Mouse (Mus musculus) hematopoietic multipotent progenitor cell, adult 10-12 weeks (in vitro differentiated cells): Measurements from ENCODE around the gene Olfr1082. TPM values are rescaled to one million over a fixed set of nuclear protein-coding genes. Genes with fewer than 3 reads are reported as not detected.

Experiments used
- polyA plus RNA-seq: library from polyadenylated mRNA; stranded (reverse); fragments of >175 nt; gene quantifications from 2 replicates; pipeline ENCODE4 v1.2.3, GENCODE M21; 2012; ENCODE audit warnings: low replicate concordance

Olfr1082 gene
- 0.13 TPM in 1 of 2 replicates, not detected in the other for polyA plus RNA-seq

DNA sequence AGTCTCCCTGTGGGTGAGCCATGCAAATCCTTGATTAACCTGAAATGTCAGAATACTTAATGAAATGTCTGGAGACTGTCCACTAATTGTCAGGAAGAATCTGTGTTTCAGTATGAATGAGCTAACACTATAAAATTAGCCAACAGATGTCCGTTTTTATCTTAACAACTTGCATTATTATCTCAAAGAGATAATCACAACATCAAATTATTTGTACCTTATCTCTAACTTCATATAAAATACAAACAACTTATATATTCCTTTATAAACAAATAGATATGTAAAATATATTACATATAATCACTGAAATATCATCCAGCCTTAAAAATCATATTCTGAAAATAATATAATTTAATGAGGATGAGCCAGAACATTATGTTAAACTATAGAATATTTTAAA, at the start of gene Olfr1082:
Olfr1082 (minus strand) TSS at position 101 of the 400 bp plus-strand sequence.

DNA sequence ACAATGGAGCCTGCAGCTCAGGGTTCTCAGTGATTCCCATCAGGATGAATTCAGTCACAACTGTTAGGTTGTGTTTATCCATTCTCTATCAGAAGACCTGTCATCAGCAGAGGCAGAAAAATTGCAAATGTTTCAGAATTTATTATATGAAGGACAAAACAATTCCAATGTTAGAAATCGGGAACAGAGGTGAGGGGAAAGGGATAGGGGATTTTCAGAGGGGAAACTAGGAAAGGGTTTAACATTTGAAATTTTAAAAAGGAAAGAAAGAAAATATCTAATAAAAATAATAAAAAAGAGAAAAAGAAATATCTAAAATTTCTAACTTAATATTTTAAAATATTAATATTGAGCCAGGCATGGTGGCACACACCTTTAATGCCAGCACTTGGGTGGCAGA, 40.9 kb upstream of the Olfr1082 start, which contains the start of gene Olfr1084:
Olfr1084 (minus strand) TSS at position 101 of the 400 bp plus-strand sequence.

DNA sequence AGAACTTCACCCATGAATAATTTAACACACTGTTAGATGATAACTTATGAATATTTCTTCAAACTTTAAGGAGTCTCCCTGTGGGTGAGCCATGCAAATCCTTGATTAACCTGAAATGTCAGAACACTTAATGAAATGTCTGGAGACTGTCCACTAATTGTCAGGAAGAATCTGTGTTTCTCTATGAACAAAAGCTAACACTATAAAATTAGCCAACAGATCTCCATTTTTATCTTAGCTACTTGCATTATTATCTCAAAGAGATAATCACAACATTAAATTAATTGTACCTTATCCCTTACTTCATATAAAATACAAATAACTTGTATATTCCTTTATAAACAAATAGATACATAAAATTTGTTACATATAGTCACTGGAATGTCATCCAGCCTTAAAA, 40.6 kb downstream of the Olfr1082 start, which contains the start of gene Olfr1080:
Olfr1080 (minus strand) TSS at position 101 of the 400 bp plus-strand sequence.

Other genes starting within 250 kb of the Olfr1082 start
- not detected in 2 replicates for gene Olfr1055, start 248.7 kb downstream of the Olfr1082 start, polyA plus RNA-seq
- not detected in 2 replicates for gene Olfr1056, start 236.5 kb downstream of the Olfr1082 start, polyA plus RNA-seq
- gene Olfr1057, start 220.6 kb downstream of the Olfr1082 start, polyA plus RNA-seq = not detected in 2 replicates
- gene Olfr1058, start 210.4 kb downstream of the Olfr1082 start, polyA plus RNA-seq = not detected in 2 replicates
- gene Olfr1061, start 184.9 kb downstream of the Olfr1082 start, polyA plus RNA-seq = not detected in 2 replicates
- not detected in 2 replicates for gene Olfr1062, start 172.2 kb downstream of the Olfr1082 start, polyA plus RNA-seq
- not detected in 2 replicates for gene Olfr1065, start 148.4 kb downstream of the Olfr1082 start, polyA plus RNA-seq
- not detected in 2 replicates for gene Olfr1066, start 142.7 kb downstream of the Olfr1082 start, polyA plus RNA-seq
- gene Olfr228, start 111.6 kb downstream of the Olfr1082 start, polyA plus RNA-seq = not detected in 2 replicates
- not detected in 2 replicates for gene Olfr1076, start 90.5 kb downstream of the Olfr1082 start, polyA plus RNA-seq
- not detected in 2 replicates for gene Olfr1079, start 56.5 kb downstream of the Olfr1082 start, polyA plus RNA-seq
- gene Olfr1080, start 40.7 kb downstream of the Olfr1082 start, polyA plus RNA-seq = not detected in 2 replicates
- not detected in 2 replicates for gene Olfr1084, start 40.8 kb upstream of the Olfr1082 start, polyA plus RNA-seq
- not detected in 2 replicates for gene Olfr1085, start 63.1 kb upstream of the Olfr1082 start, polyA plus RNA-seq
- gene Olfr1086, start 81.1 kb upstream of the Olfr1082 start, polyA plus RNA-seq = not detected in 2 replicates
- gene Olfr1087, start 99.4 kb upstream of the Olfr1082 start, polyA plus RNA-seq = 0.20 TPM in 1 of 2 replicates, not detected in the other
- gene Olfr1089, start 134.7 kb upstream of the Olfr1082 start, polyA plus RNA-seq = not detected in 2 replicates
- gene Olfr1090, start 160.0 kb upstream of the Olfr1082 start, polyA plus RNA-seq = not detected in 2 replicates
- not detected in 2 replicates for gene Olfr1093, start 183.5 kb upstream of the Olfr1082 start, polyA plus RNA-seq
- gene Olfr141, start 211.1 kb upstream of the Olfr1082 start, polyA plus RNA-seq = not detected in 2 replicates
- gene Olfr1094, start 225.7 kb upstream of the Olfr1082 start, polyA plus RNA-seq = not detected in 2 replicates